Mouse (Mus musculus): ENCODE data around the gene Mgea5. TPM values are rescaled to one million over a fixed set of nuclear protein-coding genes. Genes with fewer than 3 reads are reported as not detected.

The Mgea5 gene
- polyA plus RNA-seq, 1 experiment, result 181 TPM

- no peak overlapping the region for H3K9ac ChIP-seq (ENCODE audit: low read depth, poor library complexity, severe bottlenecking)
- H3K27ac ChIP-seq (ENCODE audit: insufficient read depth, low read length), result no peak overlapping the region
- TF ChIP-seq CTCF (IDR thresholded peaks at IDR 0.05; ENCODE audit: low read depth, low read length), result no peak
- TF ChIP-seq EP300 (IDR thresholded peaks at IDR 0.05; ENCODE audit: insufficient read depth, low read depth, low read length), result no peak
- no peak for TF ChIP-seq POLR2A (IDR thresholded peaks at IDR 0.05; ENCODE audit: insufficient read depth, low read length)
- H3K4me3 ChIP-seq (ENCODE audit: low read depth, low read length), result no peak overlapping the region
- no peaks in the 10 kb centered on the region for H3K4me1 ChIP-seq (ENCODE audit: control insufficient read depth, insufficient read depth, low read length)
- H3K27me3 ChIP-seq (ENCODE audit: control insufficient read depth, insufficient read depth, low read length, poor library complexity, severe bottlenecking), result peaks cover 4% of the 10 kb centered on the region; the same call in 1 of the 2 replicates
- H3K9me3 ChIP-seq (replicated peaks; ENCODE audit: control insufficient read depth, insufficient read depth, low read length, poor library complexity, severe bottlenecking), result no peaks in the 10 kb centered on the region
- H3K36me3 ChIP-seq (ENCODE audit: control insufficient read depth, insufficient read depth, low read length, poor library complexity, severe bottlenecking), result no peaks in the 10 kb centered on the region
Measured at GRCm38 (mm10) chr19:45734191-45734590, 49.4 kb downstream of the Mgea5 start.

- Histone ChIP-seq H3K36me3 (ENCODE audit: control insufficient read depth, insufficient read depth, low read length, poor library complexity, severe bottlenecking) (no peaks in the 10 kb centered on the region), H3K4me1 (ENCODE audit: control insufficient read depth, insufficient read depth, low read length) (no peaks in the 10 kb centered on the region)
- TF ChIP-seq CTCF (IDR thresholded peaks at IDR 0.05; ENCODE audit: low read depth, low read length) (no peak), POLR2A (IDR thresholded peaks at IDR 0.05; ENCODE audit: insufficient read depth, low read length) (no peak), EP300 (IDR thresholded peaks at IDR 0.05; ENCODE audit: insufficient read depth, low read depth, low read length) (no peak)
Measured at GRCm38 (mm10) chr19:45733564-45733963, 50.1 kb downstream of the Mgea5 start.

GRCm38 (mm10) chr19:45731658-45732057 lies 52.0 kb downstream of the Mgea5 start:
- H3K27ac ChIP-seq (ENCODE audit: insufficient read depth, low read length), result no peak overlapping the region
- H3K9me3 ChIP-seq (replicated peaks; ENCODE audit: control insufficient read depth, insufficient read depth, low read length, poor library complexity, severe bottlenecking), result no peaks in the 10 kb centered on the region
- H3K36me3 ChIP-seq (ENCODE audit: control insufficient read depth, insufficient read depth, low read length, poor library complexity, severe bottlenecking), result no peaks in the 10 kb centered on the region
- no peaks in the 10 kb centered on the region for H3K4me1 ChIP-seq (ENCODE audit: control insufficient read depth, insufficient read depth, low read length)
- TF ChIP-seq EP300 (IDR thresholded peaks at IDR 0.05; ENCODE audit: insufficient read depth, low read depth, low read length) (no peak), POLR2A (IDR thresholded peaks at IDR 0.05; ENCODE audit: insufficient read depth, low read length) (no peak), CTCF (IDR thresholded peaks at IDR 0.05; ENCODE audit: low read depth, low read length) (no peak)
- H3K9ac ChIP-seq (ENCODE audit: low read depth, poor library complexity, severe bottlenecking), result no peak overlapping the region
- no peak overlapping the region for H3K4me3 ChIP-seq (ENCODE audit: low read depth, low read length)
- H3K27me3 ChIP-seq (ENCODE audit: control insufficient read depth, insufficient read depth, low read length, poor library complexity, severe bottlenecking), result no peaks in the 10 kb centered on the region

More at GRCm38 (mm10) chr19:45733564-45733963, 50.1 kb downstream of the Mgea5 start:
- H3K27me3 ChIP-seq (ENCODE audit: control insufficient read depth, insufficient read depth, low read length, poor library complexity, severe bottlenecking), result peaks cover 4% of the 10 kb centered on the region; the same call in 1 of the 2 replicates
- H3K9me3 ChIP-seq (replicated peaks; ENCODE audit: control insufficient read depth, insufficient read depth, low read length, poor library complexity, severe bottlenecking), result no peaks in the 10 kb centered on the region
- no peak overlapping the region for H3K4me3 ChIP-seq (ENCODE audit: low read depth, low read length)
- H3K27ac ChIP-seq (ENCODE audit: insufficient read depth, low read length), result no peak overlapping the region
- H3K9ac ChIP-seq (ENCODE audit: low read depth, poor library complexity, severe bottlenecking), result no peak overlapping the region

- Histone ChIP-seq H3K27me3 (ENCODE audit: control insufficient read depth, insufficient read depth, low read length, poor library complexity, severe bottlenecking) (no peaks in the 10 kb centered on the region), H3K36me3 (ENCODE audit: control insufficient read depth, insufficient read depth, low read length, poor library complexity, severe bottlenecking) (no peaks in the 10 kb centered on the region), H3K4me3 (ENCODE audit: low read depth, low read length) (no peak overlapping the region), H3K27ac (ENCODE audit: insufficient read depth, low read length) (no peak overlapping the region), H3K4me1 (ENCODE audit: control insufficient read depth, insufficient read depth, low read length) (no peaks in the 10 kb centered on the region), H3K9ac (ENCODE audit: low read depth, poor library complexity, severe bottlenecking) (no peak overlapping the region), H3K9me3 (replicated peaks; ENCODE audit: control insufficient read depth, insufficient read depth, low read length, poor library complexity, severe bottlenecking) (no peaks in the 10 kb centered on the region)
- TF ChIP-seq EP300 (IDR thresholded peaks at IDR 0.05; ENCODE audit: insufficient read depth, low read depth, low read length) (no peak), POLR2A (IDR thresholded peaks at IDR 0.05; ENCODE audit: insufficient read depth, low read length) (no peak)
Measured at GRCm38 (mm10) chr19:45730042-45730441, 53.6 kb downstream of the Mgea5 start.

- TF ChIP-seq POLR2A (IDR thresholded peaks at IDR 0.05; ENCODE audit: insufficient read depth, low read length) (no peak), CTCF (IDR thresholded peaks at IDR 0.05; ENCODE audit: low read depth, low read length) (no peak), EP300 (IDR thresholded peaks at IDR 0.05; ENCODE audit: insufficient read depth, low read depth, low read length) (no peak)
- Histone ChIP-seq H3K9me3 (replicated peaks; ENCODE audit: control insufficient read depth, insufficient read depth, low read length, poor library complexity, severe bottlenecking) (no peaks in the 10 kb centered on the region), H3K4me1 (ENCODE audit: control insufficient read depth, insufficient read depth, low read length) (no peaks in the 10 kb centered on the region), H3K27me3 (ENCODE audit: control insufficient read depth, insufficient read depth, low read length, poor library complexity, severe bottlenecking) (no peaks in the 10 kb centered on the region), H3K9ac (ENCODE audit: low read depth, poor library complexity, severe bottlenecking) (no peak overlapping the region), H3K27ac (ENCODE audit: insufficient read depth, low read length) (no peak overlapping the region), H3K36me3 (ENCODE audit: control insufficient read depth, insufficient read depth, low read length, poor library complexity, severe bottlenecking) (no peaks in the 10 kb centered on the region), H3K4me3 (ENCODE audit: low read depth, low read length) (no peak overlapping the region)
Measured at GRCm38 (mm10) chr19:45727231-45727630, 56.4 kb downstream of the Mgea5 start.

GRCm38 (mm10) chr19:45725677-45726277 lies 57.9 kb downstream of the Mgea5 start:
- Histone ChIP-seq H3K9me3 (replicated peaks; ENCODE audit: control insufficient read depth, insufficient read depth, low read length, poor library complexity, severe bottlenecking) (no peaks in the 10 kb centered on the region), H3K27me3 (ENCODE audit: control insufficient read depth, insufficient read depth, low read length, poor library complexity, severe bottlenecking) (no peaks in the 10 kb centered on the region), H3K36me3 (ENCODE audit: control insufficient read depth, insufficient read depth, low read length, poor library complexity, severe bottlenecking) (no peaks in the 10 kb centered on the region), H3K4me3 (ENCODE audit: low read depth, low read length) (no peak overlapping the region), H3K9ac (ENCODE audit: low read depth, poor library complexity, severe bottlenecking) (no peak overlapping the region), H3K4me1 (ENCODE audit: control insufficient read depth, insufficient read depth, low read length) (no peaks in the 10 kb centered on the region), H3K27ac (ENCODE audit: insufficient read depth, low read length) (no peak overlapping the region)
- TF ChIP-seq EP300 (IDR thresholded peaks at IDR 0.05; ENCODE audit: insufficient read depth, low read depth, low read length) (no peak), CTCF (IDR thresholded peaks at IDR 0.05; ENCODE audit: low read depth, low read length) (no peak), POLR2A (IDR thresholded peaks at IDR 0.05; ENCODE audit: insufficient read depth, low read length) (no peak)
